Mouse (Mus musculus) left cerebral cortex, adult 6 months (tissue): Measurements from ENCODE around the gene Gm10142. TPM values are rescaled to one million over a fixed set of nuclear protein-coding genes. Genes with fewer than 3 reads are reported as not detected.

Experiments
- long read RNA-seq, 2 experiments: library from polyadenylated mRNA; unstranded; transcript quantifications; one replicate each; pipeline ENCODE4 v2.0.0; 2019 to 2020
- polyA plus RNA-seq: library from polyadenylated mRNA; unstranded; fragments of <200 nt; fragmentation: Nextera tagmentation; gene quantifications from 2 replicates; pipeline ENCODE4 v1.2.3, GENCODE M21; 2021

The Gm10142 gene
- polyA plus RNA-seq = not detected in 2 replicates
- long read RNA-seq, experiment 1 = 0 reads
- long read RNA-seq, experiment 2 = 0 reads

GRCm38 (mm10) chr10:77715507-77715906 lies at the start of gene Gm10142:
Gm10142 (plus strand) TSS chr10:77715807.

GRCm38 (mm10) chr10:77685895-77686664 lies 29.5 kb upstream of the Gm10142 start, which contains the start of gene Tspear:
Tspear (plus strand) TSS chr10:77686569.

DNA sequence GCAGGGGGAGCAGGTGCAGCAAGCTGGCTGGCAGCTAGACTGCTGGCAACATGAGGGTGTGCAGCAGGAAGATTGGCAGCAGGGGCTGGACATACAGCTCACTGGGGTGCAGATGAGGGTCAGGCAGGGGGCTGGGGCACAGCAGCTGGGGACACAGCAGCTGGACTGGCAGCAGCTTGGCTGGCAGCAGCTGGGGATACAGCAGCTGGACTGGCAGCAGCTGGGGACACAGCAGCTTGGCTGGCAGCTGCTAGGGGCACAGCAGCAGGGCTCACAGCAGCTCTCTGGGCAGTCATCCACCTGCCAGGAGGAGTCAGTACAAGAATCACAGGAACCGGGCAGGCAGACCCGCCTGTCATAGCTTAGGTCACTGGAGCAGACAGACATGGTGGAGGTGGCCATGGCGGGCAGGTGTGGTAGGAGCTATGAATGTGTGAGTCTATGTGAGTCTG lies 25.2 kb upstream of the Gm10142 start, which contains the start of gene Gm19402:
Gm19402 (minus strand) TSS at position 402 of the 452 bp plus-strand sequence.

DNA sequence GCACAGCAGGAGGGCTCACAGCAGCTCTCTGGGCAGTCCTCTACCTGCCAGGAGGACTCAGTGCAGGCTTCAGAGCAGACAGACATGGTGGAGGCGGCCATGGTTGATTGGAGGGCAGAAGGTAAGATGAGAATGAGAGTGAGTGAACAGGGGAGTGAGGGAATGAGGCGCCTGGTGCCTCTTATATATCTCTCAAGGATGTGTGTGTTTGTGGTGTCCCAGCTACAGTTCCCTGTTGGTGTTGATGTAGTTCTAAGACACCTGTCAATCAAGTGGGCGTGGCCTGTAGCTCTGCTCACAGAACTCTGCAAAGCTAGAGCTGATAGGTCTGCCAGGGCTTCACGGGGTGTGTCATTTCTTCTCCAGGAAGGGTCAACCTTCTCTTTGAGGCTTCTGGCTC lies 18.5 kb upstream of the Gm10142 start, which contains the start of gene Gm9508:
Gm9508 (minus strand) TSS at position 101 of the 400 bp plus-strand sequence.

GRCm38 (mm10) chr10:77706326-77706725 lies 9.3 kb upstream of the Gm10142 start, which contains the start of gene Gm10272:
Gm10272 (plus strand) TSS chr10:77706626.

DNA sequence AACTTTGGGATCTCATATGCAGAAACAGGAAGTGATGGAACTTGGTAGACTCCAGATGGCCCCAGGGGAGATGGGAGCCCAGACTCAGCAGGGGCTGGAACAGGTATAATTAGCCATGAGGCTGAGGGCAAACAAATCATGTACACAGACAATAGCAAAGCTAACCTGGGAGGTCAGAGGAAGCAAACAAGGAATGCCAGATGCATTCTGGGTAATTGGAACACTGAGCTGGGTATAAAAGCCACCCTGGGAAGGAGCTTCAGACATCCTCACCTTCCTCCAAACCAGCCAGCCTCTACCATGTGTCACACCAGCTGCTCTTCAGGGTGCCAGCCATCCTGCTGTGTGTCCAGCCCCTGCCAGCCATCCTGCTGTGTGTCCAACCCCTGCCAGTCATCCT lies 4.5 kb upstream of the Gm10142 start, which contains the start of gene Gm10024:
Gm10024 (plus strand) TSS at position 301 of the 400 bp plus-strand sequence.

GRCm38 (mm10) chr10:77720299-77720698 lies 4.7 kb downstream of the Gm10142 start, which contains the start of gene Krtap12-1:
Krtap12-1 (plus strand) TSS chr10:77720599.

DNA sequence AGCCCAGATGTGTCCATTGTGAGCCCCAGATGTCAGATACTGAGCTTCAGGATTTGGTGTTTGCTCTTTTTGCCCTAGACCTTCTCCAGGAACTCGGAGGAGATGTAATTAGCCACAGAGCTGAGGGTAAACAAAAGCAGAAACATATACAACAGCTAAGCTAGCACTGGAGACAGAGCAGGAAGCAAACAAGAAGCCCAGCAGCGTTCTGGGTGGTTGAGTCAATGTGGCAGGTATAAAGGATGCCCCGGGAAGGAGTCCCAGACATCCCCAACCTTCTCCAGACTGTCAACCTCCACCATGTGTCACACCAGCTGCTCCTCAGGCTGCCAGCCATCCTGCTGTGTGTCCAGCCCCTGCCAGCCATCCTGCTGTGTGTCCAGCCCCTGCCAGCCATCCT lies 10.6 kb downstream of the Gm10142 start, which contains the start of gene Gm10100:
Gm10100 (plus strand) TSS at position 301 of the 400 bp plus-strand sequence.

GRCm38 (mm10) chr10:77741924-77742688 lies 26.5 kb downstream of the Gm10142 start, which contains the start of gene Gm18596:
Gm18596 (minus strand) TSS chr10:77742638.

DNA sequence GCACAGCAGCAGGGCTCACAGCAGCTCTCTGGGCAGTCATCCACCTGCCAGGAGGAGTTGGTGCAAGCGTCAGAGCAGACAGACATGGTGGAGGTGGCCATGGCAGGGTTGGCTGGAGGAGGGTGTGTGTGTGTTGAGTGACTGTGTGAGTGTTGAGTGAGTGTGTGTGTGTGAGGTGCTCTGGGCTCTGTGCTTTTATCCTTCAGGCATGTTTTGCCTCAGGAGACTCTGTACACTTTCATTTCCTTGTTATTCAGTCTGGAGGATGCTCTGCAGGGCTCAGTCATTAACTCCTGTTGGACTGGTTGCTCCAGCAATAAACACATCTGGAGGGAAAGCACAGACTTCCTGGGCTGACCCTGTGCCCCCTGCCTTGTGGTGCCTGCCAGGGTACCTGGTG lies 35.6 kb downstream of the Gm10142 start, which contains the start of gene Gm9736:
Gm9736 (minus strand) TSS at position 101 of the 400 bp plus-strand sequence.

DNA sequence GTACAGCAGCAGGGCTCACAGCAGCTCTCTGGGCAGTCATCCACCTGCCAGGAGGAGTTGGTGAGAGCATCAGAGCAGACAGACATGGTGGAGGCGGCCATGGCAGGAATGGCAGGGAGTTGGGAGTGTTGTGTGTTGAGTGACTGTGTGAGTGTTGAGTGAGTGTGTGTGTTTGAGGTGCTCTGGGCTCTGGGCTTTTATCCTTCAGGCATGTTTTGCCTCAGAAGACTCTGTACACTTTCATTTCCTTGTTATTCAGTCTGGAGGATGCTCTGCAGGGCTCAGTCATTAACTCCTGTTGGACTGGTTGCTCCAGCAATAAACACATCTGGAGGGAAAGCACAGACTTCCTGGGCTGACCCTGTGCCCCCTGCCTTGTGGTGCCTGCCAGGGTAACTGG lies 44.0 kb downstream of the Gm10142 start, which contains the start of gene Gm3233:
Gm3233 (minus strand) TSS at position 101 of the 400 bp plus-strand sequence.

Other genes starting within 250 kb of the Gm10142 start
- 25.3 and 29.2 TPM in 2 replicates for gene Fam207a, start 200.0 kb upstream of the Gm10142 start, polyA plus RNA-seq
- 4.6 and 4.9 TPM in 2 replicates for gene Itgb2, start 185.6 kb upstream of the Gm10142 start, polyA plus RNA-seq
- 56.3 and 68.9 TPM in 2 replicates for gene Pttg1ip, start 134.1 kb upstream of the Gm10142 start, polyA plus RNA-seq
- gene Sumo3, start 109.7 kb upstream of the Gm10142 start, polyA plus RNA-seq = 157 and 188 TPM in 2 replicates
- 1.9 and 10.3 TPM in 2 replicates for gene Gm49325, start 109.6 kb upstream of the Gm10142 start, polyA plus RNA-seq
- 50.9 and 59.2 TPM in 2 replicates for gene Ube2g2, start 93.5 kb upstream of the Gm10142 start, polyA plus RNA-seq
- 0.20 TPM in 2 replicates for gene Tspear, start 29.2 kb upstream of the Gm10142 start, polyA plus RNA-seq
- gene Gm19402, start 25.1 kb upstream of the Gm10142 start, polyA plus RNA-seq = not detected in 2 replicates
- gene Gm9508, start 18.6 kb upstream of the Gm10142 start, polyA plus RNA-seq = not detected in 2 replicates
- not detected in 2 replicates for gene Gm10272, start 9.2 kb upstream of the Gm10142 start, polyA plus RNA-seq
- gene Gm10024, start 4.3 kb upstream of the Gm10142 start, polyA plus RNA-seq = not detected in 2 replicates
- gene Krtap12-1, start 4.8 kb downstream of the Gm10142 start, polyA plus RNA-seq = not detected in 2 replicates
- gene Gm10100, start 10.7 kb downstream of the Gm10142 start, polyA plus RNA-seq = not detected in 2 replicates
- not detected in 2 replicates for gene Gm18596, start 26.8 kb downstream of the Gm10142 start, polyA plus RNA-seq
- not detected in 2 replicates for gene Gm9736, start 35.5 kb downstream of the Gm10142 start, polyA plus RNA-seq
- gene Gm3233, start 43.9 kb downstream of the Gm10142 start, polyA plus RNA-seq = not detected in 2 replicates
- not detected in 2 replicates for gene Gm3238, start 55.5 kb downstream of the Gm10142 start, polyA plus RNA-seq
- gene Gm7138, start 61.1 kb downstream of the Gm10142 start, polyA plus RNA-seq = not detected in 2 replicates
- gene Gm3250, start 66.7 kb downstream of the Gm10142 start, polyA plus RNA-seq = not detected in 2 replicates
- not detected in 2 replicates for gene Gm7137, start 72.4 kb downstream of the Gm10142 start, polyA plus RNA-seq
- not detected in 2 replicates for gene Gm9639, start 79.3 kb downstream of the Gm10142 start, polyA plus RNA-seq
- not detected in 2 replicates for gene Gm19668, start 83.3 kb downstream of the Gm10142 start, polyA plus RNA-seq
- not detected in 2 replicates for gene Gm9507, start 96.0 kb downstream of the Gm10142 start, polyA plus RNA-seq
- not detected in 2 replicates for gene Gm2696, start 98.9 kb downstream of the Gm10142 start, polyA plus RNA-seq
- not detected in 2 replicates for gene Krtap10-4, start 111.3 kb downstream of the Gm10142 start, polyA plus RNA-seq
- gene Krtap10-10, start 120.1 kb downstream of the Gm10142 start, polyA plus RNA-seq = not detected in 2 replicates
- gene Gm36176, start 131.0 kb downstream of the Gm10142 start, polyA plus RNA-seq = not detected in 2 replicates
- gene Gm10318, start 137.1 kb downstream of the Gm10142 start, polyA plus RNA-seq = not detected in 2 replicates
- not detected in 2 replicates for gene Gm3285, start 146.2 kb downstream of the Gm10142 start, polyA plus RNA-seq
- 4.8 TPM in 2 replicates for gene Lrrc3, start 186.7 kb downstream of the Gm10142 start, polyA plus RNA-seq